Mouse (Mus musculus) C2C12 (cell line): Measurements from ENCODE around the gene Mmp28.
A peak's percentile ranks its signal among the peaks of the same experiment; 100 is the strongest.

Experiments used
- CTCF ChIP-seq: IDR thresholded peaks from one replicate; pipeline ENCODE4 v1.5.1; 2011; ENCODE audit not compliant: control insufficient read depth, insufficient read depth, insufficient read length
- MAX ChIP-seq: IDR thresholded peaks from one replicate; pipeline ENCODE4 v1.6.1; 2011; ENCODE audit warnings: mild to moderate bottlenecking, control low read depth
- MYOG ChIP-seq: IDR thresholded peaks from one replicate; pipeline ENCODE4 v1.6.1; 2011; ENCODE audit not compliant: control insufficient read depth, insufficient read length; ENCODE audit errors: extremely low read depth
- USF1 ChIP-seq: IDR thresholded peaks from one replicate; pipeline ENCODE4 v1.6.1; 2011; ENCODE audit warnings: low read depth, mild to moderate bottlenecking, control low read depth, moderate library complexity

DNA sequence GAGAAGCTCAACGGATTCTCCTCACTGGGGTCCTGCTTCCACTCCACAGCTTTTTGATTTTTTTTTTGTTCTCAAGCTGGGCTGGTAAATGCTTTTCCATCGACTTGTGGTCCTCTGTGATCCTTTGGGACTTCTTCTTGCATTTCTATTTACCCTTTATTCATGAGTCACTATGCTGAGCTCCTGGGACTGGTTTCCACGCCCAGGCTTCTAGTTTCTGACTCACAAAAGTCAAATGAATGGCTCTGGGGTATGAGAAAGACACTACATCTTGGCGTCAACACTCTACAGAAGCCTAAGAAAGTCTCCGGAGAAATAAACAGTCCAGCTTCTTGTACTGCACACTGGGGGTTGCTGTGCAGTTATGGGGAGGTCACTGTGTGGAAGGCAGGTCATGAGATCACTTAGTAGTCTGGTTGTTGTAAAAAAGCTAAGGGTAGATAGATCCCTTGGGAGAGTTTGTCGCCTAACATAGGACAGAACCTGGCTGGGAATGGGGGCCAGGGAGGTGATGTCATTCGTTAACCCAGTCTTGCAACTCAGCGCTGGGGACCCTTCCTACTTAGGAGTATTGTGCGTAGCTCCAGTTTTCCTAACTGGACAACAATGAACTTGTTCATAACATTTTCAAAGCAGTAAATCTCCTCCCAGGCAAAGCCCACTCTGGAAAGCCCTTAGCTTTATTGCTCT, 4.8 kb downstream of the Mmp28 start:
- TF ChIP-seq MAX (peak; percentile 19), CTCF (no peak), USF1 (no peak), MYOG (no peak)
